Mouse (Mus musculus) heart, embryonic 13.5 days (tissue): Measurements from ENCODE around the gene Vmn1r112. TPM values are rescaled to one million over a fixed set of nuclear protein-coding genes. Genes with fewer than 3 reads are reported as not detected.
"Not testable (repeated sequence)": the region's sequence is repeated elsewhere in the genome, so short reads cannot be mapped to it uniquely, and the experiment has no call there.

Experiments
- ATAC-seq: fragments of 200-750 bp; cut with Nextera tagmentation; 2 replicates; pipeline ENCODE4 v1.8.0; 2017; ENCODE audit warnings: moderate TSS enrichment; ENCODE audit not compliant: insufficient number of reproducible peaks, low FRiP score, low TSS enrichment; ENCODE audit errors: extremely low read depth
- H3K27ac ChIP-seq: fragments of 300-500 bp; sonication (generic); replicated peaks from 2 replicates; pipeline ENCODE4 v1.5.1; 2015; ENCODE audit warnings: moderate library complexity, mild to moderate bottlenecking, inconsistent platforms
- H3K27me3 ChIP-seq: fragments of 300-500 bp; sonication (generic); replicated peaks from 2 replicates; pipeline ENCODE4 v1.6.1; 2015; ENCODE audit warnings: mild to moderate bottlenecking, inconsistent platforms
- H3K36me3 ChIP-seq: fragments of 300-500 bp; sonication (generic); 2 replicates; pipeline ENCODE4 v1.6.1; 2015; ENCODE audit warnings: mild to moderate bottlenecking, inconsistent platforms
- H3K4me1 ChIP-seq: fragments of 300-500 bp; sonication (generic); 2 replicates; pipeline ENCODE4 v1.6.1; 2015; ENCODE audit warnings: inconsistent platforms
- H3K4me2 ChIP-seq: fragments of 300-500 bp; sonication (generic); 2 replicates; pipeline ENCODE4 v1.6.1; 2015; ENCODE audit warnings: inconsistent platforms, mild to moderate bottlenecking, moderate library complexity
- H3K4me3 ChIP-seq: fragments of 300-500 bp; sonication (generic); 2 replicates; pipeline ENCODE4 v1.5.1; 2015; ENCODE audit warnings: moderate library complexity, mild to moderate bottlenecking, inconsistent platforms
- H3K9ac ChIP-seq: fragments of 300-500 bp; sonication (generic); 2 replicates; pipeline ENCODE4 v1.6.1; 2015; ENCODE audit warnings: inconsistent platforms, mild to moderate bottlenecking, moderate library complexity
- H3K9me3 ChIP-seq: fragments of 300-500 bp; sonication (generic); 2 replicates; pipeline ENCODE4 v1.6.1; 2016; ENCODE audit warnings: inconsistent platforms
- WGBS: fragments of 180-500 bp; shearing (Covaris S2); methylation state at CpG from one replicate; pipeline ENCODE4 v1.1.7; 2015; ENCODE audit warnings: mixed read lengths; 5-methylcytosine and 5-hydroxymethylcytosine counted together
- polyA plus RNA-seq: library from polyadenylated mRNA; unstranded; fragments of >200 nt; fragmentation: Nextera tagmentation; extraction: Ambion mirVana; gene quantifications from 2 replicates; pipeline ENCODE4 v1.2.1, GENCODE M21; 2015

Gene Vmn1r112
- polyA plus RNA-seq = not detected in 2 replicates

DNA sequence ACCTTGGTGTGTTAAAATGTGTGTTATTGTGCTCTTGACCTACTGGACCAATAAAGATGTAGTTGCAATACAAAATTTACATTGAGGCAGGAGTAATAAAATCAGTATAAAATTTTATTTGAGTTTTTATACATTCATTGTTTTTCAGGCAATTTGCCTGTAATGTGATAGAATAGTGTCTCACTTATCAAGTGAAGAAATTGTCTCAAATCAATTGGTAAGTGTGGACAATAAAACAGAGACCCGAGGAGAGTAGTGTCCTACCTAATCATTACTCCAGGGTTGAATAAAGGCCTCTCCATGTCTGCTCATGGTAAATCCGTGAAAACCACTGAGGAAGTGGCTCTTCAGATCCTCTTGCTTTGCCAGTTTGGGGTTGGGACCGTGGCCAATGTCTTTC is at the start of gene Vmn1r112:
Gene Vmn1r112, plus strand, starts transcription at position 301 of the 400 bp plus-strand sequence.
- H3K4me2 ChIP-seq, H3K27ac ChIP-seq, H3K36me3 ChIP-seq, H3K9me3 ChIP-seq, H3K4me3 ChIP-seq, H3K4me1 ChIP-seq, H3K27me3 ChIP-seq, ATAC-seq, H3K9ac ChIP-seq: not testable (repeated sequence)
- WGBS = no CpG with 5 or more reads among the region's 3 CpGs

- WGBS = no CpG with 5 or more reads among the region's 1 CpGs
- not testable (repeated sequence) for ATAC-seq, H3K4me2 ChIP-seq
Observed at GRCm38 (mm10) chr7:20730524-20730923, 40.5 kb upstream of the Vmn1r112 start, which contains the start of gene Gm10668. Gene Gm10668 (minus strand): TSS chr7:20730624.

DNA sequence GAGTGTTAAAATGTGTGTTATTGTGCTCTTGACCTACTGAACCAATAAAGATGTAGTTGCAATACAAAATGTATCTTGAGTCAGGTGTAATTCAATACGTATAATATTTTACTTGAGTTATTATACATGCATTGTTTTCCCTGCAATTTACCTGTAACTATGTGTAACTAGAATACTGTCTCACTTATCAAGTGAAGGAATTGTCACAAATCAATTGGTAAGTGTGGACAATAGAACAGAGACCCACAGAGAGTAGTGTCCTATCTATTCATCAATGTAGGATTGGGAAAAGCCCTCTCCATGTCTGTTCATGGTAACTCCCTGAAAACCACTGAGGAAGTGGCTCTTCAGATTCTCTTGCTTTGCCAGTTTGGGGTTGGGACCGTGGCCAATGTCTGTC is 16.0 kb downstream of the Vmn1r112 start, which contains the start of gene Vmn1r113:
Gene Vmn1r113, plus strand, starts transcription at position 301 of the 400 bp plus-strand sequence.
- H3K27ac ChIP-seq, H3K4me3 ChIP-seq, H3K9ac ChIP-seq, H3K36me3 ChIP-seq, H3K9me3 ChIP-seq, ATAC-seq, H3K4me2 ChIP-seq, H3K4me1 ChIP-seq, H3K27me3 ChIP-seq: not testable (repeated sequence)
- WGBS = 46% methylated on average over 2 of the region's 2 CpGs

More at GRCm38 (mm10) chr7:20730524-20730923, 40.5 kb upstream of the Vmn1r112 start, which contains the start of gene Gm10668:
- not testable (repeated sequence) for H3K36me3 ChIP-seq, H3K27me3 ChIP-seq, H3K27ac ChIP-seq, H3K9ac ChIP-seq, H3K4me3 ChIP-seq, H3K4me1 ChIP-seq, H3K9me3 ChIP-seq

DNA sequence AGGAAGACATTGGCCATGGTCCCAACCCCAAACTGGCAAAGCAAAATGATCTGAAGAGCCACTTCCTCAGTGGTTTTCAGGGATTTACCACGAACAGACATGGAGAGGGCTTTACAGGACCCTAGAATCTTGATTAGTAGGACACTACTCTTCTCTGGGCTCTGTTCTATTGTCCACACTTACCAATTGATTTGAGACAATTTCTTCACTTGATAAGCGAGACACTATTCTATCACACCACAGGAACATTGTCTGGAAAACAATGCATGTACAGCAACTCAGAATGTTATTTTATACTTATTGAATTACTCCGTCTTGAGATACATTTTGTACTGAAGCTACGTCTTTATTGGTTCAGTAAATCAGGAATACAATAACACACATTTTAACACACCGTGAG is 41.1 kb downstream of the Vmn1r112 start, which contains the start of gene Vmn1r114:
Gene Vmn1r114, minus strand, starts transcription at position 101 of the 400 bp plus-strand sequence.
- no CpG with 5 or more reads among the region's 5 CpGs for WGBS
- not testable (repeated sequence) for H3K9ac ChIP-seq, ATAC-seq, H3K9me3 ChIP-seq, H3K4me2 ChIP-seq, H3K4me3 ChIP-seq, H3K27ac ChIP-seq, H3K36me3 ChIP-seq, H3K27me3 ChIP-seq, H3K4me1 ChIP-seq

Other genes with a start within 250 kb of the Vmn1r112 start
- gene Vmn1r104, start 237.3 kb upstream of the Vmn1r112 start, polyA plus RNA-seq = not detected in 2 replicates
- not detected in 2 replicates for gene Gm5726, start 225.4 kb upstream of the Vmn1r112 start, polyA plus RNA-seq
- gene Gm4141, start 194.9 kb upstream of the Vmn1r112 start, polyA plus RNA-seq = not detected in 2 replicates
- gene Gm4513, start 172.2 kb upstream of the Vmn1r112 start, polyA plus RNA-seq = not detected in 2 replicates
- not detected in 2 replicates for gene Vmn1r107, start 102.3 kb upstream of the Vmn1r112 start, polyA plus RNA-seq
- gene Vmn1r111, start 68.0 kb upstream of the Vmn1r112 start, polyA plus RNA-seq = not detected in 2 replicates
- not detected in 2 replicates for gene Gm10668, start 40.6 kb upstream of the Vmn1r112 start, polyA plus RNA-seq
- not detected in 2 replicates for gene Vmn1r113, start 16.1 kb downstream of the Vmn1r112 start, polyA plus RNA-seq
- gene Vmn1r114, start 41.0 kb downstream of the Vmn1r112 start, polyA plus RNA-seq = not detected in 2 replicates
- gene Vmn1r115, start 73.8 kb downstream of the Vmn1r112 start, polyA plus RNA-seq = not detected in 2 replicates
- not detected in 2 replicates for gene Vmn1r116, start 101.1 kb downstream of the Vmn1r112 start, polyA plus RNA-seq
- not detected in 2 replicates for gene Vmn1r117, start 112.9 kb downstream of the Vmn1r112 start, polyA plus RNA-seq
- not detected in 2 replicates for gene Vmn1r118, start 141.2 kb downstream of the Vmn1r112 start, polyA plus RNA-seq
- gene Vmn1r119, start 241.3 kb downstream of the Vmn1r112 start, polyA plus RNA-seq = not detected in 2 replicates